Mouse (Mus musculus) heart, adult 2 months (tissue): ENCODE results near the gene Mettl21c.

Experiments
- CTCF ChIP-seq: fragments of 200-600 bp; IDR thresholded peaks from 2 replicates; pipeline ENCODE4 v1.8.1; 2022; ENCODE audit warnings: antibody characterized with exemption, mild to moderate bottlenecking, moderate library complexity
- EP300 ChIP-seq: fragments of 200-500 bp; IDR thresholded peaks from 2 replicates; pipeline ENCODE4 v1.6.1; 2011; ENCODE audit warnings: low read depth, low read length, control low read depth; ENCODE audit not compliant: insufficient read depth
- POLR2A ChIP-seq: fragments of 200-500 bp; IDR thresholded peaks from 2 replicates; pipeline ENCODE4 v1.6.1; 2011; ENCODE audit warnings: mild to moderate bottlenecking, low read depth, low read length, control low read depth; ENCODE audit not compliant: insufficient read depth

GRCm38 (mm10) chr1:44027651-44028050 lies 7.8 kb upstream of the Mettl21c start:
- no peak for TF ChIP-seq CTCF
- no peak for TF ChIP-seq EP300
- no peak for TF ChIP-seq POLR2A
